Mouse (Mus musculus) hindbrain, embryonic 15.5 days (tissue): ENCODE measurements at regions not wholly inside any gene's neighbourhood (a gene's known extent, or its start where the extent isn't known, plus 50 kb on each side); places are given as distances from the start of the nearest gene placed in this dataset.

Experiments
- ATAC-seq: fragments of 200-750 bp; cut with Nextera tagmentation; 2 replicates; pipeline ENCODE4 v1.8.0; 2017; ENCODE audit warnings: low read depth, moderate number of reproducible peaks, moderate TSS enrichment; ENCODE audit not compliant: low FRiP score
- H3K27ac ChIP-seq: fragments of 300-500 bp; sonication (generic); replicated peaks from 2 replicates; pipeline ENCODE4 v1.5.1; 2015; ENCODE audit warnings: mild to moderate bottlenecking, inconsistent platforms
- H3K27me3 ChIP-seq: fragments of 300-500 bp; sonication (generic); 2 replicates; pipeline ENCODE4 v1.6.1; 2015; ENCODE audit warnings: control low read depth, inconsistent platforms
- H3K36me3 ChIP-seq: fragments of 300-500 bp; sonication (generic); 2 replicates; pipeline ENCODE4 v1.6.1; 2015; ENCODE audit warnings: control low read depth, inconsistent platforms
- H3K4me1 ChIP-seq: fragments of 300-500 bp; sonication (generic); replicated peaks from 2 replicates; pipeline ENCODE4 v1.6.1; 2015; ENCODE audit warnings: control low read depth, inconsistent platforms
- H3K4me2 ChIP-seq: fragments of 300-500 bp; sonication (generic); 2 replicates; pipeline ENCODE4 v1.6.1; 2015; ENCODE audit warnings: moderate library complexity, mild to moderate bottlenecking, inconsistent platforms
- H3K4me3 ChIP-seq: fragments of 300-500 bp; sonication (generic); 2 replicates; pipeline ENCODE4 v1.5.1; 2015; ENCODE audit warnings: mild to moderate bottlenecking, inconsistent platforms
- H3K9ac ChIP-seq: fragments of 300-500 bp; sonication (generic); 2 replicates; pipeline ENCODE4 v1.6.1; 2015; ENCODE audit warnings: inconsistent platforms
- H3K9me3 ChIP-seq: fragments of 300-500 bp; sonication (generic); 2 replicates; pipeline ENCODE4 v1.6.1; 2016; ENCODE audit warnings: control low read depth, inconsistent platforms
- WGBS: fragments of 180-500 bp; shearing (Covaris S2); methylation state at CpG from one replicate; pipeline ENCODE4 v1.1.7; 2015; 5-methylcytosine and 5-hydroxymethylcytosine counted together

DNA sequence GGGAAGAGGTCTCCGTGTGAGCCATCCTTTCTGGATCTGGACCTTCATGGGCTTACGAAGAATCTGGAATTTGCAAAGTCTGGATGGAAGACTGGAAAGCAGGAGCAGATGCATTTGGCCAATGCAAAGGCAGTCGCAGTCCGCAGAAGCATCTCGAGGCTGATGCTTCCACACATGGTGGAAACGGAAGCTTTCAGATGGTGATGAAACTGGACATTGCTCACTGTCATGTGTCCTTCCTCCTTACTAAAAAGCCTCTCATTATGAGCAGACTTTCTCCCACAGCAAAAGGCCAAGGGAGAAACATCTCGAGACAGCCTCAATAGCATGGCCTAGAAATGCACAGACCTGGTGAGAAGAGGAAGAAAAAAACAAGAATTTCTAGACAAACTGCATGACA lies 94.5 kb downstream of the Mtx3 start:
- Histone ChIP-seq H3K9me3 (no peaks in the 10 kb centered on the region), H3K9ac (no peak overlapping the region), H3K4me1 (no peaks in the 10 kb centered on the region), H3K36me3 (no peaks in the 10 kb centered on the region), H3K27ac (no peak overlapping the region), H3K4me2 (no peak overlapping the region), H3K27me3 (no peaks in the 10 kb centered on the region), H3K4me3 (no peak overlapping the region)
- WGBS = 92% methylated on average over 7 of the region's 7 CpGs
- ATAC-seq = no peak

DNA sequence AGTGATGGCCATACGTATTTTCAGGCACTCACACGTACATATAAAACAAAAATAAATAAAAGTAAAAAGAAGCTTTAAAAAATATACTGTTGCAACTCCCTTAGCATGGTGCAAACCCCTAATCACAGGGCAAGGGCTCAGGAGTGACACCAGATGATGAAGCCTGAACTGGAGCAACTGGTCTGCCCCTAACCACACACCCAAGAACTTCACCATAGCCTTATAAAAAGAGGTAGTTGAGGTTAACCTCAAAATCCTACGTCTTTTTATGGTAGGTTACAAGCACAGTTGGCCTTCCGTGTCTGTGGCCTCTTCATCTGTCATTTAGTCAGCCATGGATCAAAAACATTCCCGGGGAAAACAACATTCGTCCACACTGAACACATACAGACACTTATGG lies 96.0 kb downstream of the Mtx3 start:
- no peak overlapping the region for H3K9ac ChIP-seq
- H3K27ac ChIP-seq = no peak overlapping the region
- no peaks in the 10 kb centered on the region for H3K36me3 ChIP-seq
- ATAC-seq = no peak
- no peaks in the 10 kb centered on the region for H3K9me3 ChIP-seq
- H3K4me1 ChIP-seq = no peaks in the 10 kb centered on the region
- no peak overlapping the region for H3K4me3 ChIP-seq
- H3K27me3 ChIP-seq = no peaks in the 10 kb centered on the region
- WGBS = 91% methylated on average over 6 of the region's 6 CpGs
- no peak overlapping the region for H3K4me2 ChIP-seq

DNA sequence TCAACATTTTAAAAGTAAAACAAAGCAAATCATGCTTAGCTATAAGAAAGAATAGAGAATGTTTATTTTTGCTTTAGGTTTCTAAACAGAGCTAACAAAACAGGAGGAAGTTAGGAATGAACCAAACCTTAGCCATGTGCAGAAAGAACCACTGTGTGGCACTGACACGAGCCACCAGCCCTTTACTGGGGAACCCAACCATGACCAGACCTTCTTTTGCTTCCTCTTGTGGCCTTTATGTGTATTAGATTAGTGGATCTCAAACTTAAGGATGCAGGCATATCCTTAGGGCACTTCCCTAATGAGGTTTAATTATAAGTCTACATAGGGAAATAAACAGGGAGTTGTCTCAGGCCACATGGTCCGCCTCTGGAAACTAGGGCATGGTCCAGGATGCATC lies 104.0 kb downstream of the Mtx3 start:
- Histone ChIP-seq H3K9me3 (no peaks in the 10 kb centered on the region), H3K27ac (no peak overlapping the region), H3K4me1 (no peaks in the 10 kb centered on the region), H3K9ac (no peak overlapping the region), H3K4me3 (no peak overlapping the region), H3K36me3 (no peaks in the 10 kb centered on the region), H3K27me3 (no peaks in the 10 kb centered on the region), H3K4me2 (no peak overlapping the region)
- 72% methylated on average over 2 of the region's 2 CpGs for WGBS
- no peak for ATAC-seq

DNA sequence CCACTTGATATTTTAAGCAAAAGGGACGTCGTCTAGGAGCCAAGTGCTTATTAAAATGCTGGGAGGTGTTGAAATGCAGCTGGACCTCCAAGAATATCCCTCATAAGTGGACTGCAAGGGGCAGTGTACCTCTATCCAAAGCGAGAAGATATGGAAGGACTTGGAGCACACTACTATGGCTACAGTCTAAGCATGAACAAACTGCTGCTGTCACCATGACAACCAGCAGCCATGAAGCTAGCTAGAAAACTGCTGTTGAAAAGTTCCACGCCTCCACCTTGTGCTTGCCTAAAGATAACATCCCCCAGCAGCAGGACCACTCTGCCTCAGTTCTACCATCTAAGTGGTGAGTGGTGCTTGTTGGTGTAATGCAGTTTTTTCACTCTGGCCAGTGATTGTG lies 115.5 kb downstream of the Mtx3 start:
- no peaks in the 10 kb centered on the region for H3K36me3 ChIP-seq
- H3K27me3 ChIP-seq = no peaks in the 10 kb centered on the region
- WGBS = 54% methylated on average over 4 of the region's 4 CpGs
- no peaks in the 10 kb centered on the region for H3K9me3 ChIP-seq
- no peak overlapping the region for H3K9ac ChIP-seq
- no peak overlapping the region for H3K4me3 ChIP-seq
- H3K4me1 ChIP-seq = no peaks in the 10 kb centered on the region
- H3K27ac ChIP-seq = no peak overlapping the region
- H3K4me2 ChIP-seq = no peak overlapping the region
- peak; percentile 71; the same call in 1 of the 2 replicates for ATAC-seq

DNA sequence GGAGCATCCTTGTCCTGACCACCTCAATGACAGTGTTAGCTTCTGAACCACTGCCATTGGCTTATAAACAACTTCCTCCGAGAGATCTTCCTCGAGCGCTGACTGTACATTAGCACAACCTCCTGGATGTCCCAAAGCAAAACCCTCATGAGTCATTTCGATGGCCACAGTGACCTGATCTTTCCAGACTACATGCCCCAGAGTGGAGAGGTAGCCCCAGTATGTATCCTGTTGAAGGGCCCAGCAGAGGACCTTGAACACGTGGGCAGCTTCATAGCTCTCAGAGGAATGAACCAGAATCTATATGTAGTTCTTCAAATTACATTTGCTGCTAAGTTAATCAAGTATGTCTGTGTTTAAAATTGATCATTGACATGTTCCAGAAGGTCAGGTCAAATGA lies 118.1 kb downstream of the Mtx3 start:
- H3K9me3 ChIP-seq = no peaks in the 10 kb centered on the region
- WGBS = 89% methylated on average over 5 of the region's 5 CpGs
- no peak overlapping the region for H3K4me3 ChIP-seq
- no peak overlapping the region for H3K4me2 ChIP-seq
- H3K36me3 ChIP-seq = no peaks in the 10 kb centered on the region
- no peaks in the 10 kb centered on the region for H3K4me1 ChIP-seq
- no peak overlapping the region for H3K9ac ChIP-seq
- H3K27me3 ChIP-seq = no peaks in the 10 kb centered on the region
- no peak for ATAC-seq
- no peak overlapping the region for H3K27ac ChIP-seq

DNA sequence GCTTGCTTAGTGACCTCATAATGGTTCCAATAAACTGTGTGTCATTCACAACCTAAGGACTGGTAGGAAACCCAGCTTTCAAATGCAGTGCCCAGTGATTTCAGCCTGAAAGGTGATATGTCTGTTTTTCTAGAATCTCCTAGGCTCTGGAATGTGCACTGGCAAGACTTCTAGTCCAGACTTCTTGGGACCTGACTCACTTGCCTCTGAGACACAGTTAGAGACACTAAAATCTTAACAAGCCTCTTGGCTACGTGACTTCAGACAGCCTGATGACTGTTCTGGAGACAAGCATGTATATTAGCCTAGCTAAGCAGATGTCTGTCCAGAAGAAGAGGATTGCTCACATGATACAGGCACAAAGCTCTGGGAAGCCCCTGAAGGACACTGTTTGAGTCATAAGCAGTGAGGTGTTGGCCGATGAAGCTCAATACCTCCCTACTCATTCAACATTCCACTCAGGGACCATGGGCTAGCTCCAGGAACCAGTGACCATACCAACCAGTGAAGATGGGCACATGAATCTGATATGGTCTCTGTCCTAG lies 118.9 kb downstream of the Mtx3 start:
- ATAC-seq = no peak

DNA sequence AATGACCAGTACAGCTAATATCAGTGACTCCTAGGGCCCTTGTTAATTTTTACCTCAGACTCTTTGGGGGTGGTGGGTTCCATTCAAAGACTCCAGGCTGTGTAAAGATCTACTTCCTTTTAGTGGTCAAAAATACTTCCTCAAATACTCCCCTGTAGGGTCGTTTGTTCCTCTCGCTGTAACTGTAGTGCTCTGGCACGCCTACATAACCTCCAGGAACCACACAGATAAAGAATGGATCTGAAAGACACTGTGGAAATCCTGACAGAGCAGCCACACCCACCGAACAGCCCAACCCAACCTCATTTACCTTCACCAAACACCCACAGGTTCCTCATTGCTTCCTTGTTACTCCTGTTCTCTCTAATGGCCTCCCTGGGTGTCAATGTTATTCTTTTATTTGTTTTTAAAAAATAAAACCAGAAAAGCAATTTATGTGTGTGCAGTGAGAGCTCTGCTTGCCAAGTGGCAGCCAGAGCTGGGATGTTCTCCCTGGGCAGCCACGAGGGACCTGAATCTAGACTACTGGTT lies 119.7 kb downstream of the Mtx3 start:
- no peaks in the 10 kb centered on the region for H3K27me3 ChIP-seq
- H3K27ac ChIP-seq = no peak overlapping the region
- H3K4me3 ChIP-seq = no peak overlapping the region
- H3K4me1 ChIP-seq = no peaks in the 10 kb centered on the region
- no peak overlapping the region for H3K4me2 ChIP-seq
- H3K36me3 ChIP-seq = no peaks in the 10 kb centered on the region
- no peak for ATAC-seq
- WGBS = 82% methylated on average over 5 of the region's 5 CpGs
- no peaks in the 10 kb centered on the region for H3K9me3 ChIP-seq
- H3K9ac ChIP-seq = no peak overlapping the region

More for the DNA sequence above, 118.9 kb downstream of the Mtx3 start:
- WGBS = 93% methylated on average over 2 of the region's 2 CpGs
- H3K27me3 ChIP-seq = no peaks in the 10 kb centered on the region
- H3K9ac ChIP-seq = no peak overlapping the region
- H3K4me3 ChIP-seq = no peak overlapping the region
- H3K27ac ChIP-seq = no peak overlapping the region
- no peak overlapping the region for H3K4me2 ChIP-seq
- no peaks in the 10 kb centered on the region for H3K9me3 ChIP-seq
- no peaks in the 10 kb centered on the region for H3K36me3 ChIP-seq
- no peaks in the 10 kb centered on the region for H3K4me1 ChIP-seq

DNA sequence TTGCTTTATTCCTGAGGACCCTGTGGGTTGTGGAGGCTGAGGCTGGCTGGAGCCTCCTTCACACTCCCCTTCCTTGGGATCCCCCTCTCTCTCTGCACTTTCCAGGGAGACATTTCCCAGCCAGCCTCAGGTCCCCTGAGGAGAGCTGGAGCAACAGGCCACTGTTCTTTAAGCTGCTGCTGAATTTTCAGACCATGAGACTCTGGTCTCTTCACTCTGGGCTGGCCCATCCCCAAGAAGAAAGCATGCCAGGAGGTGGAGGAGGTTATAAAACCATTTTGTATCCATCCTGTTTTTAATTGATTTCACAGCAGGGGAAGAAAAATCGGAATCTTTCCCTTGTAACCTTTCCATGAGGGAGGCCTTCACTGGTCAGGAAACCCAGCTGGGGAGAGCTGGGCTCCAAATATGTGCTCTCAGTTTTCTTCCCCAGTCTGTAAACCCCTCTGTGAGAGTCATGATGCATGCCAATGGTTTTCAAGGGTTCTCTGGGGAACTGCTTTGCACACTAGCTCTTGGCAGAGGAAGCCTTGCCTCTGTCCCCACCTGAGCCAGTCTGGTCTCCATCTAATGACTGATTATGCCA lies 122.6 kb downstream of the Mtx3 start:
- Histone ChIP-seq H3K36me3 (no peaks in the 10 kb centered on the region), H3K4me3 (no peak overlapping the region), H3K27ac (no peak overlapping the region), H3K9me3 (no peaks in the 10 kb centered on the region), H3K4me1 (no peaks in the 10 kb centered on the region), H3K9ac (no peak overlapping the region), H3K4me2 (no peak overlapping the region), H3K27me3 (no peaks in the 10 kb centered on the region)
- no peak for ATAC-seq
- 58% methylated on average over 1 of the region's 1 CpGs for WGBS

DNA sequence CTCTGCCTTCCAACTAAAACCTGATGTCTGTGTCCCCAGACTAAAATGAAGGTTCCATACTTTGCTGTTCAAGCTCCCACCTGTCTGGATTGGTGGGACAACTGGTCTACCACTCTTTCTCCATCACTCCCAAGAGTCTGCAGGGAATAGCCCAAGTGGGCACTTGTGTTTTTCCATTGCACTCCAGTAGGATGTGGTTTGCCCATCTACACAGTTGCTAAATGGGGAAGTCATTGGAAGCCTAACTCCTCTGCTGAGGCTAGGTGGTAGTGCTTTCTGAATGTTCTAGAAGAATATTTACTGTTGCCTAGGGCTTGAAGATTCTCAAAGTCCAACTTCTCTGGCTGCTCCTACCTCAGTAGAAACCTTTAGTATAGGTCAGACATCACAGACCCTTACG lies 125.0 kb downstream of the Mtx3 start:
- no peaks in the 10 kb centered on the region for H3K9me3 ChIP-seq
- no peaks in the 10 kb centered on the region for H3K27me3 ChIP-seq
- H3K4me2 ChIP-seq = no peak overlapping the region
- ATAC-seq = no peak
- no peak overlapping the region for H3K27ac ChIP-seq
- no peak overlapping the region for H3K9ac ChIP-seq
- H3K4me1 ChIP-seq = no peaks in the 10 kb centered on the region
- H3K36me3 ChIP-seq = no peaks in the 10 kb centered on the region
- H3K4me3 ChIP-seq = no peak overlapping the region
- 94% methylated on average over 1 of the region's 1 CpGs for WGBS

DNA sequence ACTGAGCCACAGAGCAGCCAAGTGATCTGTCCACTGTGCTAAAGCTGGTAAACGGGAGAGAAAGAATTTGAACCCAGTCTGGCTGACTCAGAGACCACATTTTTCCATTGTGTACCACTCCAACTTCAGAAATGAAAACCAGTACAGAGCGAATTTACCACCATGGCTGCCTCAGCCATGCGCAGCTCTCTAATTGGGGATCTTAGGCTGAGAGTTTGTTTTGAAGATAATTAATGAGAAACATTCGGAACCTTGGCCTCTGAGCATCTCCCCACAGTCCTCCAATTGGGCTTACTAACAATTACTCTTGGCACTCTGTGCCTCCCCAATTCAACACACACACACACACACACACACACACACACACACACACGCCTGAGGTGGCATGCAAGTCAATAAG lies 128.3 kb downstream of the Mtx3 start:
- Histone ChIP-seq H3K36me3 (no peaks in the 10 kb centered on the region), H3K27ac (no peak overlapping the region), H3K9me3 (no peaks in the 10 kb centered on the region), H3K27me3 (no peaks in the 10 kb centered on the region), H3K4me1 (no peaks in the 10 kb centered on the region), H3K4me3 (no peak overlapping the region), H3K4me2 (no peak overlapping the region), H3K9ac (no peak overlapping the region)
- WGBS = 85% methylated on average over 5 of the region's 5 CpGs
- no peak for ATAC-seq

DNA sequence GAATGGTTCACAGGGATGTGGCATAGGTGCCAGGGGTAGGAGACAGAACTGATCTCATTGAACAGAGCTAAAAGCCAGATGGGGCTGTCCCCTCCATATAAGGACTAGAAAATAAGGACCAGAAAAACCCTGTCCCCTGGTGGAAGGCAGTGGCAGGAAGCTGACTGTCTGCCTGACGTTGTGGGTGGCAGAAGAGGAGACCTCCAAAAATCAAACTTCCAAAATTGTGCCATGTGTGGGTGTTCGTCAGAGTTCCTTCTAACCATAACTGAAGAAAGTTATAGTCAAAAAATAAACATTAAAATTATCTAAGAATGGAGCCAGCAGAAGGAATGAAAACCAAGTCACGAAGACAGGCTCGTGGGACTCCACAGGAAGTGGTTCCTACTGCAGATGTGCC lies 129.2 kb downstream of the Mtx3 start:
- no peaks in the 10 kb centered on the region for H3K9me3 ChIP-seq
- no peak overlapping the region for H3K27ac ChIP-seq
- no peak overlapping the region for H3K4me3 ChIP-seq
- H3K27me3 ChIP-seq = no peaks in the 10 kb centered on the region
- H3K4me2 ChIP-seq = no peak overlapping the region
- ATAC-seq = no peak
- H3K9ac ChIP-seq = no peak overlapping the region
- no peaks in the 10 kb centered on the region for H3K4me1 ChIP-seq
- whole genome bisulfite sequencing = 85% methylated on average over 4 of the region's 4 CpGs
- no peaks in the 10 kb centered on the region for H3K36me3 ChIP-seq

DNA sequence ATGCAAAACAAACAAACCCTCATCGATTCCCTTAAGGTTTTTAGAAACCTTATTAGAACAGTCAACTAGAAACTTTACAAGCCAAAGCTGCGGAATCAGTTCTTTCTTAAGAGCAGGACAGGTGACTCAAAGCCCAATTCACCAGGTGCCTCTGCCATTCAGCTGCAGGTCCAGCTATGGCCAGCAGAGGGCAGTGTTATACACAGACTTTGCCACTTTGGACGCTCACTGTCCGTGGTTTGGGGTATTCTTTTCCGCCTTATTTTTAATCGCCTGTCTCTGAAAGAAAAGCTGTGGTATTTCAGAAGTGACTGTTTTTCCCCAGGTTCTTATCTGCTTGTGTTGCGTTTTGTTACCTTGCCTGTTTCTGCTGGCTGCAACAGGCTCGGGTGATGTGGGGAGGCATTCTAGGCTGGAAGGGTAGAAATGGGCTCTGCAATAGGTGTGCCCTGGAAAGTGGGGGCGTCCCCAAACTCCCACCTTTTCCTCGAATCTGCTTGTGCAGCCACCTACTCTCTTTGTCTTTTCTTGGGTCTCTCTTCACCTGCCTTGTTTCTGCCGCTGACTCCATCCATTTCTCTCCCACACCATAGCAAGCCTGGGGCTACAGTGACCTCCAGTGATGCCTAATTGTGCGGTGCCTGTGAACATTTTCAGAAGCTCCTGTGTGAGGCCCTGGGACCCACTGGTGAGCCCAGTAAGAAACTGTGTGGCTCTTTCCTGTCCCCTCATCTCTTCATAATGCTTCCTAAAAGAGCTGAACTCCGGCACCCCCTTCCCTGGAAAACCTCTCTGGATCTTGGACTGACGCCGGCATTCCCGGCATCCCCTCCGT lies 142.4 kb downstream of the Mtx3 start:
- WGBS = 45% methylated on average over 17 of the region's 17 CpGs
- H3K4me1 ChIP-seq = no peaks in the 10 kb centered on the region; the same call in 1 of the 2 replicates
- H3K9me3 ChIP-seq = no peaks in the 10 kb centered on the region
- ATAC-seq = peak; percentile 51; the same call in 1 of the 2 replicates
- no peaks in the 10 kb centered on the region for H3K36me3 ChIP-seq
- H3K4me2 ChIP-seq = peak overlapping the region; percentile 56
- H3K27me3 ChIP-seq = no peaks in the 10 kb centered on the region
- 0 out of 2 replicates have a peak overlapping the region, but pooled peaks have one; percentile 23 for H3K9ac ChIP-seq
- no peak overlapping the region for H3K27ac ChIP-seq
- peak overlapping the region; percentile 27 for H3K4me3 ChIP-seq
